Mouse (Mus musculus): ENCODE results near the gene Iqcc. TPM values are rescaled to one million over a fixed set of nuclear protein-coding genes. Genes with fewer than 3 reads are reported as not detected.

Iqcc gene
- polyA plus RNA-seq, 1 experiment from 2014 or later, result 8.9 TPM

- peaks cover 16% of the 10 kb centered on the region; the same call in 1 of the 2 replicates for H3K36me3 ChIP-seq (ENCODE audit: inconsistent target)
- WGBS (ENCODE audit: missing documents), result 91% methylated on average over 9 of the region's 9 CpGs
- no peak overlapping the region for H3K27ac ChIP-seq
- H3K4me3 ChIP-seq (ENCODE audit: inconsistent target), result no peak overlapping the region
- peaks cover 7% of the 10 kb centered on the region; the same call in 1 of the 2 replicates for H3K79me2 ChIP-seq (ENCODE audit: inconsistent target)
Observed at GRCm38 (mm10) chr4:129615801-129616290, 3.1 kb downstream of the Iqcc start.

DNA sequence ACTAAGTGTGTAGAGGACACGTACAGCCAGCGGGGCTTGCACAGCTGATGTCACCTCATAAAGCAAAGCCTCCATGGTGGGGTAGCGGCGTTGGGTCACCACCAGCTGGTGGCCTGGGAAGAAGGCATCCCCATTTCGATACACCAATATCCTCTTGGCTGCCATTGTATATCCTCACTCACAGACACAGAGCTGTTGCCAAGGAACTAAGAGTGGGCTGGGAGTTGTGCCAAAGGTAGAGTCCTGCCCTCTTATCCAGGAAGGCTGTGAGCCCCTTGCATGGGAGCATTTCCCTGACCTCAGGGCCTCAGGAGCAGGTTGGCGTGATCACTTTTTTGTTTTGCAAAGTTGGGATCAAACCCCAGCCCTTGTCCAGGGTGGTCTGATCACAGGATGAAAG, 4.8 kb downstream of the Iqcc start, which contains the start of gene Dcdc2b:
TSS of gene Dcdc2b (minus strand) at position 165 of the 400 bp plus-strand sequence.
- H3K27ac ChIP-seq, result no peak within 1 kb of the TSS
- peaks cover 25% of the 10 kb centered on the region; the same call in 1 of the 2 replicates for H3K36me3 ChIP-seq (ENCODE audit: inconsistent target)
- H3K79me2 ChIP-seq (ENCODE audit: inconsistent target), result peaks cover 7% of the 10 kb centered on the region; the same call in 1 of the 2 replicates
- WGBS (ENCODE audit: missing documents), result 99% methylated on average over 6 of the region's 6 CpGs
- H3K4me3 ChIP-seq (ENCODE audit: inconsistent target), result no peak within 1 kb of the TSS

DNA sequence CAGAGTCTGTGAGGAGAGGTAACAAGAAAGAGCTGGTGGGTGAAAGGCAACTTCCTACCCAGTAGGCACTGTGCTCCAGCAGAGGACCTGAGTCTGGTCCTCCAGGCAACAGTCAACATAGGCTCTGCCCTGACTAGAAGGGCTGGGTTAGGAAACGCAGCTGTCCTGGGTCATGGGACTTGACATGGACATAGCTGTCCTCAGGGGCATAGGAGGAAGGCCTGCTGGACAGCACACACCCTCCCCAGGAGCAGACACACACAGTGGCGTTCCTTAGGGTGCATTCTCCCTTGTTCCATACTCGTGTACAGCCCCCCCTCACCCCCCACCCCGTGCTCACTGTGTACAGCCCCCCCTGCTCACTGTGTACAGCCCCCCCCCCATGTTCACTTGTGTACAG, 8.4 kb downstream of the Iqcc start:
- peaks cover 30% of the 10 kb centered on the region; the same call in 1 of the 2 replicates for H3K36me3 ChIP-seq (ENCODE audit: inconsistent target)
- no peaks in the 10 kb centered on the region for H3K79me2 ChIP-seq (ENCODE audit: inconsistent target)
- H3K27ac ChIP-seq, result no peak overlapping the region
- no peak overlapping the region for H3K4me3 ChIP-seq (ENCODE audit: inconsistent target)
- WGBS (ENCODE audit: missing documents), result 85% methylated on average over 4 of the region's 4 CpGs

- H3K4me3 ChIP-seq (ENCODE audit: inconsistent target), result no peak overlapping the region
- H3K36me3 ChIP-seq (ENCODE audit: inconsistent target), result peaks cover 34% of the 10 kb centered on the region
- H3K27ac ChIP-seq, result no peak overlapping the region
- 100% methylated on average over 4 of the region's 4 CpGs for WGBS (ENCODE audit: missing documents)
- H3K79me2 ChIP-seq (ENCODE audit: inconsistent target), result no peaks in the 10 kb centered on the region
Observed at GRCm38 (mm10) chr4:129610026-129610425, 8.9 kb downstream of the Iqcc start.

DNA sequence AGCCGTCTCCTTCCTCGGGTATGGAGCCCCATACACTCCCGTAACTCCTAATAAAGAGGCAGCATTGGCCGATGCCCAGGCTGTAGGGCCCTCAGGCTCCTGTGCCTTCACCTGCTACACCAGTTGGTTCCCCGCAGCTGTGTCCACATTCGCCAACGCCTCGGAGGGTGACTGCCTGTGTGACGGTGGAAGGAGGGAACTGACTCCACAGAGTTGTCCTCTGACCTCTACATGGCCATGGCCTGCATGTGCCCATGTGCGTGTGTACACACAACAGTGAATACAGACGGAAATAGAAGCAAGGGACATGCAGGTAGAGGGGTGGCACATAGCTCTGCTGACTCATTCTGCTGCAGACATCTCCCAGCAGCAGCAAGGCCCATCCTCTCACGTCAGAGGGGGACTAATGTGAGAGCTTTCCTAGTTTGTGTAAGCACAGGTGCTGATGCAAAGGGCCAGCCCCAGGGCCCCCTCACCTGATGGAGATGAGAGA, 9.7 kb downstream of the Iqcc start:
- H3K27ac ChIP-seq, result no peak overlapping the region
- H3K79me2 ChIP-seq (ENCODE audit: inconsistent target), result peaks cover 7% of the 10 kb centered on the region; the same call in 1 of the 2 replicates
- H3K4me3 ChIP-seq (ENCODE audit: inconsistent target), result no peak overlapping the region
- peaks cover 42% of the 10 kb centered on the region for H3K36me3 ChIP-seq (ENCODE audit: inconsistent target)
- WGBS (ENCODE audit: missing documents), result 75% methylated on average over 12 of the region's 12 CpGs

GRCm38 (mm10) chr4:129608426-129609025, 10.4 kb downstream of the Iqcc start:
- no peak overlapping the region for H3K27ac ChIP-seq
- H3K79me2 ChIP-seq (ENCODE audit: inconsistent target), result peaks cover 14% of the 10 kb centered on the region
- peaks cover 49% of the 10 kb centered on the region for H3K36me3 ChIP-seq (ENCODE audit: inconsistent target)
- 46% methylated on average over 7 of the region's 7 CpGs for WGBS (ENCODE audit: missing documents)
- no peak overlapping the region for H3K4me3 ChIP-seq (ENCODE audit: inconsistent target)

GRCm38 (mm10) chr4:129600233-129601158, 18.4 kb downstream of the Iqcc start, which contains the start of the genes Eif3i and Tmem234:
Gene Eif3i, minus strand, starts transcription at chr4:129600648.
Gene Tmem234, plus strand, starts transcription at chr4:129600668.
- H3K27ac ChIP-seq, result peak within 1 kb of the TSS; percentile 35; the same call in 1 of the 2 replicates
- peak within 1 kb of the TSS; percentile 65 for H3K4me3 ChIP-seq (ENCODE audit: inconsistent target)
- peaks cover 72% of the 10 kb centered on the region for H3K79me2 ChIP-seq (ENCODE audit: inconsistent target)
- under 1% methylated on average over 58 of the region's 74 CpGs for WGBS (ENCODE audit: missing documents)
- peaks cover 35% of the 10 kb centered on the region for H3K36me3 ChIP-seq (ENCODE audit: inconsistent target)

- Histone ChIP-seq H3K27ac (no peak overlapping the region), H3K79me2 (ENCODE audit: inconsistent target) (no peaks in the 10 kb centered on the region), H3K4me3 (ENCODE audit: inconsistent target) (no peak overlapping the region), H3K36me3 (ENCODE audit: inconsistent target) (peaks cover 29% of the 10 kb centered on the region)
- WGBS (ENCODE audit: missing documents), result 57% methylated on average over 4 of the region's 4 CpGs
Observed at GRCm38 (mm10) chr4:129588865-129589264, 30.0 kb downstream of the Iqcc start.

- WGBS (ENCODE audit: missing documents), result 100% methylated on average over 1 of the region's 1 CpGs
Observed at GRCm38 (mm10) chr4:129586943-129587342, 32.0 kb downstream of the Iqcc start.

GRCm38 (mm10) chr4:129585773-129586172, 33.1 kb downstream of the Iqcc start:
- H3K4me3 ChIP-seq (ENCODE audit: inconsistent target), result no peak overlapping the region

More at GRCm38 (mm10) chr4:129586943-129587342, 32.0 kb downstream of the Iqcc start:
- Histone ChIP-seq H3K79me2 (ENCODE audit: inconsistent target) (no peaks in the 10 kb centered on the region), H3K4me3 (ENCODE audit: inconsistent target) (no peak overlapping the region), H3K27ac (no peak overlapping the region), H3K36me3 (ENCODE audit: inconsistent target) (peaks cover 12% of the 10 kb centered on the region)

DNA sequence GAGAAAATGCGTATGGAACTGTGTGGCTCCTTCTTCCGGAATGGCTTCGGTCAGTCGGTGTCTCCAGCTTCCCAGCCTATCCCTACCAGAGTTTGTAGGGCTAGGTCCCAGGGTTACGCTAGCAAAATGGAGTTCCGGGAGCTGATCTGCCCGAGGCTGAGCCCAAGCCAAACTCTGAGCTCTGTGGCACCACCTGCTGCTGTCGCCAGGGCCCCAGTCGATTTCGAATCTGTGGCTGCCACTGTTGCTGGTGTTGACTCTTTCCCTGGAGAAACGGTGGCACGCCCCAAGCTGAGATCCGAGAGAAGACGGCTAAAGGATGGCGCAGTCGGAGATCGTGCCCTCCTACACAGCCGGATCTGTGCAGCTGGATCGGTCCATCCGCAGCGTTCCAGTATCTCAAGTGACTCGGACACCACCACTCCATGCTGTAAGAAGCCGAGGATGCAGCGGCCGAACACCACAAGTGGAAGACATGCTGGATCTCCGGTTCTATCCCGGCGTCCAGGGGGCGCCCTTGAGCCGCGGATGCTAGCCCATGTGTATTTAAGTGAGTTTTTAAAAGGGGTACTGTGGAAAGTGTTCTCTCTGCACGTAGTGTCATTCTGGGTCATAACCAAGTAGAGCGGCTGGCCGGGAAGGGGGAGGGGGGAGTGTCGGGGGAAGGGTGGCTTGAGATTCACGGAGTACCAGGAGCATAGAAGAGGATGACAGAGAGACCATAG, 33.9 kb downstream of the Iqcc start:
- H3K4me3 ChIP-seq (ENCODE audit: inconsistent target), result peak overlapping the region; percentile 41
- H3K27ac ChIP-seq, result peak overlapping the region; percentile 57
- H3K36me3 ChIP-seq (ENCODE audit: inconsistent target), result no peaks in the 10 kb centered on the region
- no peaks in the 10 kb centered on the region for H3K79me2 ChIP-seq (ENCODE audit: inconsistent target)
- 3% methylated on average over 36 of the region's 36 CpGs for WGBS (ENCODE audit: missing documents)

More at GRCm38 (mm10) chr4:129585773-129586172, 33.1 kb downstream of the Iqcc start:
- Histone ChIP-seq H3K27ac (no peak overlapping the region), H3K79me2 (ENCODE audit: inconsistent target) (no peaks in the 10 kb centered on the region), H3K36me3 (ENCODE audit: inconsistent target) (peaks cover under 1% of the 10 kb centered on the region; the same call in 1 of the 2 replicates)
- WGBS (ENCODE audit: missing documents), result 95% methylated on average over 8 of the region's 9 CpGs

GRCm38 (mm10) chr4:129584370-129584769, 34.5 kb downstream of the Iqcc start:
- peak overlapping the region; percentile 57 for H3K27ac ChIP-seq
- WGBS (ENCODE audit: missing documents), result 83% methylated on average over 1 of the region's 1 CpGs
- no peaks in the 10 kb centered on the region for H3K79me2 ChIP-seq (ENCODE audit: inconsistent target)
- peak overlapping the region; percentile 41 for H3K4me3 ChIP-seq (ENCODE audit: inconsistent target)
- H3K36me3 ChIP-seq (ENCODE audit: inconsistent target), result no peaks in the 10 kb centered on the region

- Histone ChIP-seq H3K36me3 (ENCODE audit: inconsistent target) (no peaks in the 10 kb centered on the region), H3K79me2 (ENCODE audit: inconsistent target) (no peaks in the 10 kb centered on the region), H3K27ac (no peak overlapping the region), H3K4me3 (ENCODE audit: inconsistent target) (no peak overlapping the region)
- WGBS (ENCODE audit: missing documents), result 94% methylated on average over 1 of the region's 1 CpGs
Observed at GRCm38 (mm10) chr4:129582251-129582650, 36.6 kb downstream of the Iqcc start.

GRCm38 (mm10) chr4:129580347-129580746, 38.6 kb downstream of the Iqcc start:
- no peak overlapping the region for H3K4me3 ChIP-seq (ENCODE audit: inconsistent target)
- no peaks in the 10 kb centered on the region for H3K79me2 ChIP-seq (ENCODE audit: inconsistent target)
- no peaks in the 10 kb centered on the region for H3K36me3 ChIP-seq (ENCODE audit: inconsistent target)
- 57% methylated on average over 7 of the region's 7 CpGs for WGBS (ENCODE audit: missing documents)
- no peak overlapping the region for H3K27ac ChIP-seq

Data from macrophage (primary cell).